In the genomic region with DNA sequence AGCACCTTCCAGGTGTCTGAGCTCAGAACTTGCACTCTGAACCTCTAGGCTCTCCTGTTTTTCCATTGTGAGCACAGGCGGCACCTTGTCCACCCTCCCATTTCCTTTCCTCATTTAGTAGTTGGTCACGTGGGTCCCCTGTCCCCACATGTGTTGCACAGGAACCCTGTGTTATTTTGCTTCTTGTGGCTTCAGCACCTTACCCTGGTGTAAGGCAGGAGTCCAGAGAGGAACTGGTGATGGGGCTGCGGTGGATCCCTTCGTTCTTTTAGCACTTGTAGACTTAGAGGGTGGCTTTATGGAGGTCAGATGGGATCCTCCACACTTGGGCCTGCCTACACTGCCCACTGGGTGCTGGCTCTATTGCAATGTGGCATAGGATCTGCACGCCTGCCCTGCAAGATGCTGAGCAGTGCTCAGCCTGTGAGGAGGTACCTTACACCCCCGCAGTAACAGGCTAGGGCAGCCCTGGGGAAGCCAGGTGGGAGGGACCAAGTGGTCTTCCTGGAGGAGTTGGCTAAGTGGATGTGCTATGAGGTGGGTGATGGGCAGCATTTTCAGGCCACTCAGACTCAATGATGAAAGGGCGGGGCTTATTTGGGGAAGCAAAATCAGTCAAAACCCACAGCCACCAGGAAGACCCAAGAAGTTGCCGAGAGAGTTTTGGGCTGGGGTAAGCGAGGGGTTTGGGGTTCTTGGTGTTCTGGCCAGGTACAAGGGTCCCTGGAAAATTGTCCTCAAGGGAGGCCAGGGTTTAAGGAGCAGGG, we compare ENCODE assay signal across 9 mouse cellular contexts. TPM values are rescaled to one million over a fixed set of nuclear protein-coding genes. Genes with fewer than 3 reads are reported as not detected.
A peak's percentile ranks its signal among the peaks of the same experiment; 100 is the strongest.
DNase-seq lines count a peak whose midpoint lies in the region; ATAC-seq and TF ChIP-seq lines count a peak whose summit lies in the region.
"Had no signal": no experiment of that assay in that cellular context is flagged by ENCODE, and none has a peak within 500 bp of the region (broad histone marks: within the 10 kb centered on the region; RNA-seq: fewer than 3 reads in every experiment).

No protein-coding gene starts in this region.

- no peak overlapping the region for H3K27ac ChIP-seq in liver, adult 2 months (replicated peaks; ENCODE audit: insufficient read depth, low read depth, low read length)
- no peak overlapping the region for H3K27ac ChIP-seq in embryonic facial prominence, embryonic 10.5 days (replicated peaks)

- no peaks in the 10 kb centered on the region for H3K4me1 ChIP-seq in liver, adult 2 months (ENCODE audit: control insufficient read depth, insufficient read depth, low read length)
- H3K4me1 ChIP-seq in embryonic facial prominence, embryonic 10.5 days, result peaks cover 3% of the 10 kb centered on the region

- peak; percentile 18 for ATAC-seq in CD4-positive, CD25-positive, alpha-beta regulatory T cell, adult 4 months
- peak; percentile 30 for ATAC-seq in monocyte, adult 5-6 weeks (replicated peaks; ENCODE audit: insufficient number of reproducible peaks, low FRiP score, low TSS enrichment, poor library complexity, severe bottlenecking)

- no peaks in the 10 kb centered on the region for H3K79me2 ChIP-seq in liver, adult 2 months (ENCODE audit: control insufficient read depth, insufficient read depth, low read length)

- 88% methylated on average over 9 of the region's 9 CpGs for WGBS in liver, adult 2 months
- WGBS in embryonic facial prominence, embryonic 10.5 days, result 90% methylated on average over 9 of the region's 9 CpGs

- no peaks in the 10 kb centered on the region for H3K9me3 ChIP-seq in embryonic facial prominence, embryonic 10.5 days

- TF ChIP-seq POLR2A in liver, adult 2 months (IDR thresholded peaks at IDR 0.05; ENCODE audit: extremely low read depth, insufficient read depth, low read length), result no peak

- H3K4me3 ChIP-seq in liver, adult 2 months (ENCODE audit: insufficient read depth, low read depth, low read length), result no peak overlapping the region
- H3K4me3 ChIP-seq in embryonic facial prominence, embryonic 10.5 days, result no peak overlapping the region

- no peak overlapping the region for H3K9ac ChIP-seq in liver, adult 2 months (ENCODE audit: low read depth, low read length)

- no peaks in the 10 kb centered on the region for H3K36me3 ChIP-seq in liver, adult 2 months (ENCODE audit: control insufficient read depth, insufficient read depth, low read length)
- no peaks in the 10 kb centered on the region for H3K36me3 ChIP-seq in embryonic facial prominence, embryonic 10.5 days (replicated peaks)

- H3K27me3 ChIP-seq in liver, adult 2 months (ENCODE audit: control insufficient read depth, insufficient read depth, low read length), result no peaks in the 10 kb centered on the region
- H3K27me3 ChIP-seq in embryonic facial prominence, embryonic 10.5 days (replicated peaks; ENCODE audit: low read depth, poor library complexity, severe bottlenecking), result no peaks in the 10 kb centered on the region

- DNase-seq in B cell, adult 2 months, result peak; percentile 67 to 72
- DNase-seq in liver, adult 2 months (ENCODE audit: extremely low read depth, low read depth, low spot score), result peak; percentile 22
- no peak for DNase-seq in embryonic facial prominence, embryonic 10.5 days (ENCODE audit: low spot score)
- DNase-seq in frontal cortex, postnatal 14 days (ENCODE audit: low spot score in 2 of 2), result no peak
- no peak for DNase-seq in frontal cortex, postnatal 10 days (ENCODE audit: low spot score in 2 of 2)
- DNase-seq: cerebellum, adult 11 months; midbrain, embryonic 14.5 days had no signal

- TF ChIP-seq CTCF in liver, adult 2 months (IDR thresholded peaks at IDR 0.05; ENCODE audit: low read depth, low read length), result no peak

RNA-seq across cellular contexts. Expression of gene Adcy7, which starts 21.6 kb away (rescaled TPM):
- 100 to 1,000 TPM in 1 of 2 experiments, 10 to 100 TPM in 1; 79.4 to 143 TPM for polyA plus RNA-seq in CD4-positive, CD25-positive, alpha-beta regulatory T cell, adult 4 months (2017; shearing (Covaris generic))
- total RNA-seq in liver, adult 2 months (2014; rRNA removed), result 2.1 and 2.6 TPM in 2 replicates
- polyA plus RNA-seq in liver, adult 2 months (2012; rRNA removed), result 1.0 and 1.6 TPM in 2 replicates
- 154 to 221 TPM (median 156 TPM) in 3 replicates for total RNA-seq in monocyte, adult 5-6 weeks (2017)
- polyA plus RNA-seq in embryonic facial prominence, embryonic 10.5 days (2016; fragmentation: Nextera tagmentation; extraction: Ambion mirVana), result 2.4 and 2.6 TPM in 2 replicates

Comparison
In these comparisons a context has a peak if more than half of its experiments do, and no peak if none do; other contexts are left out.
1. DNase-seq: peak in B cell, adult 2 months (2 of 2) and liver, adult 2 months (single experiment); none in embryonic facial prominence, embryonic 10.5 days (single experiment), frontal cortex, postnatal 14 days (0 of 2) and frontal cortex, postnatal 10 days (0 of 2).
2. RNA of gene Adcy7, which starts 21.6 kb away (polyA plus RNA-seq): 79.4 to 143 TPM in CD4-positive, CD25-positive, alpha-beta regulatory T cell, adult 4 months; 2.4 to 2.6 TPM in embryonic facial prominence, embryonic 10.5 days and 1.0 to 1.6 TPM in liver, adult 2 months; every median in the first group is over 10 times any median in the second.